Mouse (Mus musculus): ENCODE measurements around the gene Tecr.

DNA sequence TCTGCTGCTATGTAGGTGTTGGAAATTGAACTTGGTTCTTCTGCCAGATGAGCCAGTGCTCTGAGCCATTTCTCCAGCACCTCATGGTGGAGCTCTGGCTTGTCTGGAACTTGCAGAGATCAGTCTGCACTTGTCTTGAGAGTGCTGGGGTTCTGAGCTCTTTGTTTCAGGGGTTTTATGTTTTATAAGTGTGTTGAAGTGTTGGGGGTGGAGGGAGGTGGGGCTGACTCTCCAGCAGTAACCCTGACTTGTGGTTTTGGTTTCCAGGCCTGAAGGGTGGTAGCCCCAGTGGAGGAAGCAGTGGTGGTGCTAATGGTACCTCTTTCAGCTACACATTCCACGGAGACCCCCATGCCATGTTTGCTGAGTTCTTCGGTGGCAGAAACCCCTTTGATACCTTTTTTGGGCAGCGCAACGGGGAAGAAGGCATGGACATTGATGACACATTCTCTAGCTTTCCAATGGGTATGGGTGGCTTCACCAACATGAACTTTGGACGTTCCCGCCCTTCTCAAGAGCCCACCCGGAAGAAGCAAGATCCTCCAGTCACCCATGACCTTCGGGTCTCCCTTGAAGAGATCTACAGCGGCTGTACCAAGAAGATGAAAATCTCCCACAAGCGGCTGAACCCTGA is 1.9 kb upstream of the Tecr start:
- TF ChIP-seq POLR2A (IDR thresholded peaks at IDR 0.05; ENCODE audit: extremely low read depth, insufficient read depth, low read length) (no peak), CTCF (IDR thresholded peaks at IDR 0.05; ENCODE audit: low read depth, low read length) (no peak)
